Mouse (Mus musculus) kidney, adult 8-10 months (tissue): Measurements from ENCODE around the gene Abhd5.

Source experiments
- DNase-seq, 2 experiments: peaks; one replicate each; pipeline ENCODE4 v3.0.0; 2022

Gene Abhd5

DNA sequence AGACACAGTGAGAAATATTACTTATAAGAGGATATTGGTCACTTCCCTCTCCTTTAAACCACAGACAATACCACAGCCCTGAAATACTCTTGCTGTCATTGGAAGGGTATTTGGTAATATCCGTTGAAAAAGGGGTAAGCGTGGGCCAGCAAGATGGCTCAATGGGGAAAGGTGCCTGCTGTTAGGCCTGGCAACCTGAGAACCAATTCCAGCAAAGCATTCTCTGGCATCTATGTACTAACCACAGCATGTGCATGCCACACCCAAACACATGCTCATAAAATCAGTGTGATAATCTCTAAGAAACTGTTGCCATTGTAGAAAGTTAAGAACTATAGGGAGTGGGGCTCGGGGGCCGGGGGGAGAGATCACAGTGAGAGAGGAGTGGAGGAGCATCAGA, 2.1 kb upstream of the Abhd5 start:
- no peak for DNase-seq

- no peak for DNase-seq
Observed at GRCm38 (mm10) chr9:122350396-122351130, 845 bp upstream of the Abhd5 start.

GRCm38 (mm10) chr9:122352025-122352392, 601 bp downstream of the Abhd5 start:
- no peak for DNase-seq

- DNase-seq = no peak
Observed at GRCm38 (mm10) chr9:122352911-122353310, 1.5 kb downstream of the Abhd5 start.

DNA sequence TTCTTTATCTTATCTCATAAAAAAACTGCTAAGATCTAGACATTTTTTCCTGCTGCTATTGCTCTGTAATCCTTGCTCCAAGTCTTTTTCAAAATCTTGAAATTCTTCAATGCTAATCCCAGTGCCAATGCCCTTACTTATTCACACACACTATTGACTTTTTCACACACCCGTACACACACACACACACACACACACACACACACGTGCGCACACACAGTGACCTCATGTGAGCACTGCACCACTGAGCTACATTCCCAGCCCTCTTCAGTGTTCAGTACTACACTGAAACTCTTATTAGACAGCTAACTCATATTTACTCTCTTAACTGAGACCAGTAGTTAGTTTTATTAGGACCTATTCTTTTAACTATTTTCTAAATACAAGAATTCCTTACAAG, 2.8 kb downstream of the Abhd5 start:
- DNase-seq = no peak

DNA sequence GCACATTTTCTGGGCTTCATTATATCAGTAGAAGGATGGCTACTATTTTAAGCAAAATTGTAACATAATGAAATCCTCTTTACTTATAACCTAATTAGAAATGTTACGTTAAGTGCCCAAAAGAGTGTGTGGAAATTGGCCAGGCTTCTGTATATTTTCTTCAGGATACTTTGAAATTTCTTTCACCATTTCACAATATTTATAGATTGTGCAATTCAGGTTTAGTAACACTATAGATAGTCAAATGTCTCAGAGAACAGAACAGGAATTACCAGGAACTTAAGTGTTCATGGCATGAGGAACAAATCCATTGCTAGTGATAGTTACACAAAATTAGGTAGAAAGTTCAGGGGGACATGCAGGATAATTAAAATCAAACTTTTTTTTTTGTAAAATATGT, 5.7 kb downstream of the Abhd5 start:
- no peak for DNase-seq

GRCm38 (mm10) chr9:122357626-122358025, 6.2 kb downstream of the Abhd5 start:
- DNase-seq = no peak

GRCm38 (mm10) chr9:122364171-122364570, 12.8 kb downstream of the Abhd5 start:
- no peak for DNase-seq

- DNase-seq = no peak
Observed at GRCm38 (mm10) chr9:122370292-122370794, 18.9 kb downstream of the Abhd5 start.

DNA sequence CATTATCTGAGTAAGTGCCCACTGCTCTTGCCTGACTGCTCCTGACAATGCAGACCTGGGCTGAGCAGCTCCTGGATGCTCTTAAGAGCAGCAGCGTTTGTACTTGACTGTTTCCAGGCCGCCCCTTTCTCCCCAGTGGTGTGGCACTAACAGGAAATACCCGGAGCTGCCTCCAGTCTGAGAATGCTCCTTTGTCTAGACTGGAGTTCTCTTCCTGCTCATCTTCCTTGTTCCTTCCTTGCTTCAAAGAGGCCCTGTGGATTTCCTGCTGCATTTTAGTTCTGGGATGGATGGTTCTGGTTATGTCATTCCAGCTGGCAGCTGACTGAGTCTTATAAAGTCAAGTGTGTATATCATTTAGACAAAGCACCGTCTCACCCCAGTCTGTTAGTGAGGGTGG, 21.1 kb downstream of the Abhd5 start:
- DNase-seq = no peak

DNA sequence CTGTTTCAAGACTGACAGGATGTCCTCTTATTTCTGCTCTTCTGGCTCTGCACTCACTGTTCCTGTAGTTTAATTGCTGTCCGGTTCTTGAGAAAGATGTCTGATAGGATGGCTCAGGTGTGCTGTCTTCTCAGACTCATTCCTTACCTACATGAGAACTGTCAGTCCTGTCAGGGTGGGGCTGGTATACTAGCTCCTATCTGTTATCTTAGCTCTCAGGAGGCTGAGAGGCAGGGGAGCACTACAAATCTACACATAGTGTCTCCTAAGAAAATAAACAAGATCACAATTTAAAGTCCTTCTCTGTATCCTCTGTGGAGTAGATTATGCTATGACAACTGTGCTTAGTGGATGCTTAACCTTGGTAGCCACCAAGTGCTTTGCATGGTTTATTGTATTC, 21.6 kb downstream of the Abhd5 start:
- no peak for DNase-seq

- DNase-seq = no peak
Observed at GRCm38 (mm10) chr9:122378986-122379385, 27.6 kb downstream of the Abhd5 start.

DNA sequence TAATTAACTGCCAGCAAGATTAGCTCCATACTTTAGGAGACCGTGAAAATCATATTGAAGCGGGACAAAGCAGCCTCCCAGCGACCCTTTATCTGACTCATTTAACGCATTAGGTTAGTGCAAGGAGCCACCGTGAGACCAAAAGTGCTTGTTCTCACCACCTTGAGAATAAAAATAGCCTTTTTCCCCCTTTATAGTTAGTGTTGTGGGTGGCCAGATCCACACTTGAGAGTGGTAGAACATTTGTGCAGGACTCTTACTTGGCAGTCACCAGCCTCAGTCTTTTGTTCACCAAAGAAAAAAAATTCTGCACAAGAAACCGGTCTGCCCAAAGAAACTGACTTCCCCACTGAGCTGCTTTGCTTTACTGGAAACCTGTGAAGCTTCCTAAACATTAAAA, 29.6 kb downstream of the Abhd5 start:
- no peak for DNase-seq

- DNase-seq = no peak
Observed at GRCm38 (mm10) chr9:122382006-122382405, 30.6 kb downstream of the Abhd5 start.

DNA sequence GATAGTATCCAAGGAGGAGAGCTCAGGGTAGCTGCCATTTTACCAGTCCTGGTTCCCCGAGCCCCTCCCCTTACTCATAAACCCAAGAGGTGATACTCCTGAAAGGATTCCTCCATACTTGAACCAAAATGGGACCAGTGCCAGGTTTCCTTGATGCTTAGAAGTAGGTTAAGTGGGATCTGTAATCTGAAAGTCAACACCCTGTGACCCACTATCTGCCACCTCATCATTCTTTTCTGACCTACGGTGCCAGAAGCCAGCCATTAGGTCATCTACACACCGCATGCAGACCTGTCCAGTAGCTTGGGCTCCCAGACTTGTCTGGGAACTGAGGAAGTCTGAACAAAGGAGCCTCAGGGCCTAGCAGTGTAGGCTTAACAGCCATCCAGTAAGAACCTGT, 34.6 kb downstream of the Abhd5 start:
- no peak for DNase-seq

DNA sequence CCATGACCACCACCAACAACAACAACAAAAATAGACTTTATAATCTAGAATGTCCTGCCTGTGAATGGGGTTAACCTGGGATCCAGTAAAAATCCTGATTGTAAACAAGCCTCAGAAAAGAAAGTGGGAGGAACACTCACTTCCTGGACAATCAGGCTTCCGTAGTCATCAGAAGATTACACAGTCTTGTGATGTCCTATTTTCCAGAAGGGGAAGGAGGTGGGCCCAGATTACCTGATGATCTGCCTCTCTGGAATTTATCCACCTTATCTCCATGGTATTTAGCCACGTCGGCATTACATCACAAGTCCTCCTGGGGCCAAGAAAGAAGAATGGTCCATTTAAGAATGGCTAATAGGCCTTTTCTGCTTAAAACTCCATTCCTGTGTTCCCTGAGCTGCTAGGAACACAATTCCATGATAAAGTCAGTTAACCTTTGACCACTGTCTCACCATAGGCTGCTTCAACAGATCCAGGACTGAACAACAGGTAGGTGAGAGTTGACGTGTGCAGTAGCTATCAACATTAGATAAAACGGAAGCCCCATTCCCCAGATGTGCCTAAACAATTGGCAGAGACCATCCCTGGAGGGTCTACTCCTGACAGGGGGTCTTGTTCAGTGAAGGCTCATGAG, 38.0 kb downstream of the Abhd5 start:
- no peak for DNase-seq

- no peak for DNase-seq
Observed at GRCm38 (mm10) chr9:122395816-122396215, 44.4 kb downstream of the Abhd5 start.

DNA sequence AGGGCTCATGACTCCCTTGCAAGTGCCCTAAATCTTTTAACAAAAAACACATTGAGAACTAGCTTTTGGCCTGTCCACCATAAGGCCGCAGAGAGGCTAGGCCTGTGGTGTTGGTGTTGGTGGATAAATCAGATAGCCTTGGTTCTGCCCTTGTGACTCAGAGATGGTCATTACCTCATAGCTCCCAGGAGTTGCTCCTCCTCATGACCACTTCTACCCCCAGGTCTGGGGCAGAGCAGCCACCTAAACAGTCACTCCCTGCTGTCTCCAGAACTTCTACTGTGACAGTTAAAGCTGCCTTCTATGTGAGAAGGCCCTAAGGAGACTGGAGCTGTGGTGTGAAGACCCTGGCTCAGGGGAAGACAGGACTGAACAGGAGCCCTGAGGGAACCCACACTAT, 45.7 kb downstream of the Abhd5 start:
- no peak for DNase-seq

- no peak for DNase-seq
Observed at GRCm38 (mm10) chr9:122398746-122399145, 47.3 kb downstream of the Abhd5 start.

DNA sequence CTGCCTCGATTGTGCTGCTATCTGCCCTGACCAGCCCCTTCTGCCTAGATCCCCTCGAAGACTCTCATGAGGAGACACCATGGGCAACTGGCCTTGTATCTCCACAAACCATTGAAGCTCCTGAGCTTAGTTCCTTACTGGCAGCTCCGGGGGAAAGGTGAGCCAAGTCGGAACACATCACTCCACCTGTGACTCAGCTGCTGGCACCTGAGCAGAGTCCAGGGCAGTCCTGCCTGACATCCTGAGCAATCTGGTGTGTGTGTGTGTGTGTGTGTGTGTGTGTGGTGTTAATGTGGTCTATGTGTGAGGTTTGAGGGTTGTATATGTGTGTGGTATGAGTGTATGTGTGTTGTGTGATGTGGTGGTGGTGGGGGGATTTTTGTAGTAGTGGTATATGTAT, 49.8 kb downstream of the Abhd5 start:
- no peak for DNase-seq

- DNase-seq = no peak
Observed at GRCm38 (mm10) chr9:122410437-122411175, 59.2 kb downstream of the Abhd5 start.

DNA sequence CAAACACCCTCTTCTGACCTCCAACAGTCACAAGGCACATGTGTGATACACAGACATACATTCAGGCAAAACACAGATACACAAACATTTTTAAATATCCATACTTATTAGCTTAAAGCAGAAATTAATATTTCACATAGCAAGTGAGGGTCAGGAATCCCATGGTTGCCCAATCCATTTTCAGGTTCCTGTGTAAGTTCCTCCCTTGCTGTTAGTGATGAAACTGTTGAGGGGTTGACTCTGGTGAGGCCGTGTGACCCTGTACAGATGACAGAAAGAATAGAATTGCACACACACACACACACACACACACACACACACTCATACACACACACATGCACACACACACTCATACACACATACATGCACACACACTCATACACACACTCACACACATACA, 63.2 kb downstream of the Abhd5 start:
- no peak for DNase-seq

GRCm38 (mm10) chr9:122415056-122415775, 63.8 kb downstream of the Abhd5 start:
- DNase-seq = no peak
